Mouse (Mus musculus) spleen, adult 2 months (tissue): Measurements from ENCODE around the gene Rhag.

Experiments
- CTCF ChIP-seq: fragments of 200-500 bp; IDR thresholded peaks from 2 replicates; pipeline ENCODE4 v1.5.1; 2011; ENCODE audit warnings: mild to moderate bottlenecking, inconsistent platforms; ENCODE audit not compliant: insufficient read depth, insufficient read length, insufficient replicate concordance; ENCODE audit errors: extremely low read depth
- POLR2A ChIP-seq: fragments of 200-500 bp; IDR thresholded peaks from 2 replicates; pipeline ENCODE4 v1.6.1; 2011; ENCODE audit warnings: low read depth, low read length, inconsistent platforms

DNA sequence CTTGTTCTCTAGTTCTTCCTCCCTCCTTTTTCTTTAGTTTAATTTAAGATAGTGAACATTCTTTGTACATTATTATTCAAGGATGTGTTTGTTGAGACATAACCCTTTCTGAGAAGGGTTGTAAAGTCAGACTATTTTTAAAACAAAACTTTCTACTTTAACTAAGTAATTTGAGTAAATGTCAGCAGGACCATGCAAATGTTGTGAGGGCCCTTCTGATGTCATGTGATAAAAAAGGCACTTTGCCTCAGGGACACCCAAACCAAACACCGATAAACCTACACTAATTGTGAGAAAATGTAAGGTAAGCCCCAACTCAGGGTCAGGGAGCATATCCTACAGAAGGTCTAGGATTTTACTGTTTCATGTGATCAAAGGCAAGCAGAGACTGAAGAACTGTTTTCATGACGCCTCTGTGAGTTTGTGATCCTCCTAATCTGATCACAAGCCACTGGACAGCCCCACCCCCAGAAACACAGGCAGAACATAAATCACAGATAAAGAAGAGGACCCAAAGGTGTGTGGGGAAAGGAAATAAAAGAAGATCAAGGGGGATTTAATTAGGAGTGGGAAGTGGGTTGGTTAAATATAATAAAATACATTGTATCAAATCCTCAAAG is 3.9 kb upstream of the Rhag start, which contains the start of gene Crisp2:
- TF ChIP-seq CTCF: no peak
- TF ChIP-seq POLR2A: no peak
